Mouse (Mus musculus): ENCODE results near the gene Gabarapl1. TPM values are rescaled to one million over a fixed set of nuclear protein-coding genes. Genes with fewer than 3 reads are reported as not detected.

Gene Gabarapl1
- polyA plus RNA-seq, 1 experiment from 2014 or later = 201 TPM

DNA sequence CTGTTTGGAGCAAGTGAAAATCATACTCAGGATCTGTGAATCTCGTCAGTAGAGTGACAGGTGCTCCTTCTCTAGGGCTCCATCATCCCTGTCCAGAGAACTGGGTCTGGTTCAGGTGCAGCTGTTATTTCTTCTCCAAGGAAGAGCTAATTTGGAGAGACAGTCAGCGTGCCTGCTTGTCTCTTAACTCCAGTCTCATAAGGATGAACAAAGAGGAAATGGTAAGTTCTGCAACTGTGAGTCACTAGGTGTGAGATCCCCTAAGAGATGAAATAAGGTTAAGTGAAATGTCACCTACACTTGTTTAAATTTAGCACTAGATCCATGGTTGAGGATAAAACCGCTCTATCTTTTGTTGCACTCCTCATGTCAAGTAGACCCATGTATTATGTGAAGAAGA, 50.1 kb downstream of the Gabarapl1 start:
- H3K4me1 ChIP-seq = no peaks in the 10 kb centered on the region
- H3K27me3 ChIP-seq (replicated peaks) = no peaks in the 10 kb centered on the region
- no peak overlapping the region for H3K4me3 ChIP-seq
- H3K9me3 ChIP-seq = no peaks in the 10 kb centered on the region
- H3K9ac ChIP-seq = no peak overlapping the region
- H3K36me3 ChIP-seq (replicated peaks) = no peaks in the 10 kb centered on the region
- 77% methylated on average over 3 of the region's 3 CpGs for WGBS
- no peak overlapping the region for H3K4me2 ChIP-seq
- no peak overlapping the region for H3K27ac ChIP-seq
- no peak for ATAC-seq (replicated peaks)

- Histone ChIP-seq H3K36me3 (replicated peaks) (no peaks in the 10 kb centered on the region), H3K4me1 (no peaks in the 10 kb centered on the region), H3K4me3 (no peak within 1 kb of the TSS), H3K4me2 (no peak within 1 kb of the TSS), H3K9ac (no peak within 1 kb of the TSS), H3K27ac (no peak within 1 kb of the TSS), H3K9me3 (no peaks in the 10 kb centered on the region), H3K27me3 (replicated peaks) (no peaks in the 10 kb centered on the region)
- no peak for ATAC-seq (replicated peaks)
- WGBS = 80% methylated on average over 3 of the region's 3 CpGs
These were observed 58.5 kb downstream of the Gabarapl1 start, which contains the start of gene Klrd1 for GRCm38 (mm10) chr6:129591508-129591907. TSS of gene Klrd1 (plus strand) at chr6:129591782.

Other genes starting within 250 kb of the Gabarapl1 start
- gene 4922502D21Rik, start 201.4 kb upstream of the Gabarapl1 start, polyA plus RNA-seq (2015; fragmentation: Nextera tagmentation; extraction: Ambion mirVana) = not detected in 2 replicates
- gene Clec12a, start 190.5 kb upstream of the Gabarapl1 start, polyA plus RNA-seq (2015; fragmentation: Nextera tagmentation; extraction: Ambion mirVana) = 0.17 and 0.38 TPM in 2 replicates
- 0.14 and 0.37 TPM in 2 replicates for gene Clec12b, start 147.3 kb upstream of the Gabarapl1 start, polyA plus RNA-seq (2015; fragmentation: Nextera tagmentation; extraction: Ambion mirVana)
- gene Clec1b, start 135.9 kb upstream of the Gabarapl1 start, polyA plus RNA-seq (2015; fragmentation: Nextera tagmentation; extraction: Ambion mirVana) = 0.97 and 1.6 TPM in 2 replicates
- gene Clec9a, start 124.3 kb upstream of the Gabarapl1 start, polyA plus RNA-seq (2015; fragmentation: Nextera tagmentation; extraction: Ambion mirVana) = 0.19 and 0.35 TPM in 2 replicates
- 1.6 TPM in 2 replicates for gene Clec1a, start 81.2 kb upstream of the Gabarapl1 start, polyA plus RNA-seq (2015; fragmentation: Nextera tagmentation; extraction: Ambion mirVana)
- not detected in 2 replicates for gene Olr1, start 26.0 kb upstream of the Gabarapl1 start, polyA plus RNA-seq (2015; fragmentation: Nextera tagmentation; extraction: Ambion mirVana)
- 0.32 TPM in 1 of 2 replicates, not detected in the other for gene Tmem52b, start 20.6 kb upstream of the Gabarapl1 start, polyA plus RNA-seq (2015; fragmentation: Nextera tagmentation; extraction: Ambion mirVana)
- gene Klre1, start 44.7 kb downstream of the Gabarapl1 start, polyA plus RNA-seq (2015; fragmentation: Nextera tagmentation; extraction: Ambion mirVana) = not detected in 2 replicates
- not detected in 2 replicates for gene Klrd1, start 58.6 kb downstream of the Gabarapl1 start, polyA plus RNA-seq (2015; fragmentation: Nextera tagmentation; extraction: Ambion mirVana)
- gene Klrk1, start 90.7 kb downstream of the Gabarapl1 start, polyA plus RNA-seq (2015; fragmentation: Nextera tagmentation; extraction: Ambion mirVana) = 0.26 and 0.31 TPM in 2 replicates
- not detected in 2 replicates for gene Klrc3, start 110.2 kb downstream of the Gabarapl1 start, polyA plus RNA-seq (2015; fragmentation: Nextera tagmentation; extraction: Ambion mirVana)
- not detected in 2 replicates for gene Klrc2, start 127.5 kb downstream of the Gabarapl1 start, polyA plus RNA-seq (2015; fragmentation: Nextera tagmentation; extraction: Ambion mirVana)
- not detected in 2 replicates for gene Klrc1, start 145.8 kb downstream of the Gabarapl1 start, polyA plus RNA-seq (2015; fragmentation: Nextera tagmentation; extraction: Ambion mirVana)
- gene Klri1, start 184.0 kb downstream of the Gabarapl1 start, polyA plus RNA-seq (2015; fragmentation: Nextera tagmentation; extraction: Ambion mirVana) = not detected in 2 replicates
- gene Klri2, start 207.3 kb downstream of the Gabarapl1 start, polyA plus RNA-seq (2015; fragmentation: Nextera tagmentation; extraction: Ambion mirVana) = not detected in 2 replicates

All from midbrain, embryonic 15.5 days (tissue).